8 mouse cellular contexts compared by ENCODE assay signal in genomic region chr4:141558658-141559057, GRCm38 (mm10). TPM values are rescaled to one million over a fixed set of nuclear protein-coding genes. Genes with fewer than 3 reads are reported as not detected.
DNase-seq lines count a peak whose midpoint lies in the region; ATAC-seq lines count a peak whose summit lies in the region.

No protein-coding gene starts in this region.

- no peaks in the 10 kb centered on the region for H3K36me3 ChIP-seq in kidney, embryonic 16.5 days (ENCODE audit: insufficient read depth, low read length)
- H3K36me3 ChIP-seq in heart, embryonic 15.5 days, result no peaks in the 10 kb centered on the region
- no peaks in the 10 kb centered on the region for H3K36me3 ChIP-seq in liver, embryonic 15.5 days (replicated peaks)
- no peaks in the 10 kb centered on the region for H3K36me3 ChIP-seq in neural tube, embryonic 15.5 days

- H3K27ac ChIP-seq in kidney, embryonic 16.5 days (ENCODE audit: low read length), result peak overlapping the region; percentile 96
- peak overlapping the region; percentile 98 for H3K27ac ChIP-seq in heart, embryonic 15.5 days
- H3K27ac ChIP-seq in liver, embryonic 15.5 days (replicated peaks), result peak overlapping the region; percentile 91
- H3K27ac ChIP-seq in neural tube, embryonic 15.5 days (replicated peaks), result peak overlapping the region; percentile 90

- H3K27me3 ChIP-seq in kidney, embryonic 16.5 days (ENCODE audit: insufficient read depth, low read length), result no peaks in the 10 kb centered on the region
- H3K27me3 ChIP-seq in heart, embryonic 15.5 days, result no peaks in the 10 kb centered on the region
- no peaks in the 10 kb centered on the region for H3K27me3 ChIP-seq in liver, embryonic 15.5 days
- H3K27me3 ChIP-seq in neural tube, embryonic 15.5 days (replicated peaks), result no peaks in the 10 kb centered on the region

- H3K4me1 ChIP-seq in kidney, embryonic 16.5 days (ENCODE audit: insufficient read depth, low read length), result peaks cover 15% of the 10 kb centered on the region
- H3K4me1 ChIP-seq in heart, embryonic 15.5 days (replicated peaks), result peaks cover 19% of the 10 kb centered on the region
- H3K4me1 ChIP-seq in liver, embryonic 15.5 days (replicated peaks), result peaks cover 31% of the 10 kb centered on the region
- peaks cover 21% of the 10 kb centered on the region for H3K4me1 ChIP-seq in neural tube, embryonic 15.5 days

- no peak for DNase-seq in kidney, postnatal 14 days
- peak; percentile 36 for DNase-seq in ZHBTc4 (ENCODE audit: low read depth, low spot score)
- no peak for DNase-seq in urinary bladder, postnatal 10 days (ENCODE audit: low spot score)
- no peak for DNase-seq in urinary bladder, postnatal 25 days (ENCODE audit: low spot score)

- H3K9me3 ChIP-seq in kidney, embryonic 16.5 days (ENCODE audit: low read length), result no peaks in the 10 kb centered on the region
- H3K9me3 ChIP-seq in heart, embryonic 15.5 days (replicated peaks), result no peaks in the 10 kb centered on the region
- H3K9me3 ChIP-seq in liver, embryonic 15.5 days (replicated peaks), result no peaks in the 10 kb centered on the region
- H3K9me3 ChIP-seq in neural tube, embryonic 15.5 days (replicated peaks), result no peaks in the 10 kb centered on the region

- peak overlapping the region; percentile 49 for H3K4me3 ChIP-seq in kidney, embryonic 16.5 days (ENCODE audit: low read length)
- peak overlapping the region; percentile 53 for H3K4me3 ChIP-seq in heart, embryonic 15.5 days
- H3K4me3 ChIP-seq in liver, embryonic 15.5 days (replicated peaks), result peak overlapping the region; percentile 59
- peak overlapping the region; percentile 41 for H3K4me3 ChIP-seq in neural tube, embryonic 15.5 days (replicated peaks)

- H3K4me2 ChIP-seq in kidney, embryonic 16.5 days (replicated peaks; ENCODE audit: low read depth, low read length), result peak overlapping the region; percentile 94
- H3K4me2 ChIP-seq in heart, embryonic 15.5 days, result peak overlapping the region; percentile 92
- H3K4me2 ChIP-seq in liver, embryonic 15.5 days, result peak overlapping the region; percentile 94
- peak overlapping the region; percentile 77 for H3K4me2 ChIP-seq in neural tube, embryonic 15.5 days

- H3K9ac ChIP-seq in kidney, embryonic 16.5 days (replicated peaks; ENCODE audit: low read length), result peak overlapping the region; percentile 73
- peak overlapping the region; percentile 59 for H3K9ac ChIP-seq in heart, embryonic 15.5 days
- H3K9ac ChIP-seq in liver, embryonic 15.5 days, result peak overlapping the region; percentile 42; the same call in 1 of the 2 replicates
- peak overlapping the region; percentile 33 for H3K9ac ChIP-seq in neural tube, embryonic 15.5 days (replicated peaks)

- ATAC-seq in kidney, embryonic 16.5 days (ENCODE audit: low FRiP score, low TSS enrichment), result no peak
- ATAC-seq in heart, embryonic 15.5 days (replicated peaks; ENCODE audit: insufficient number of reproducible peaks, insufficient read depth, low FRiP score, low read depth), result no peak
- ATAC-seq in liver, embryonic 15.5 days (ENCODE audit: insufficient read depth), result peak; percentile 37
- peak; percentile 15; the same call in 1 of the 2 replicates for ATAC-seq in neural tube, embryonic 15.5 days (ENCODE audit: low FRiP score)

- 23% methylated on average over 16 of the region's 16 CpGs for WGBS in kidney, embryonic 16.5 days
- WGBS in heart, embryonic 15.5 days, result 12% methylated on average over 16 of the region's 16 CpGs
- 1% methylated on average over 16 of the region's 16 CpGs for WGBS in liver, embryonic 15.5 days (ENCODE audit: insufficient replicate concordance)
- 18% methylated on average over 16 of the region's 16 CpGs for WGBS in neural tube, embryonic 15.5 days

RNA-seq across cellular contexts. Expression of gene Spen, which starts 20.3 kb away (rescaled TPM):
- polyA plus RNA-seq in kidney, embryonic 16.5 days (2015; fragmentation: Nextera tagmentation; extraction: Ambion mirVana), result 9.3 and 10.5 TPM in 2 replicates
- polyA plus RNA-seq in heart, embryonic 15.5 days (2015; fragmentation: Nextera tagmentation; extraction: Ambion mirVana), result 6.3 and 7.5 TPM in 2 replicates
- 4.7 and 5.6 TPM in 2 replicates for polyA plus RNA-seq in liver, embryonic 15.5 days (2015; fragmentation: Nextera tagmentation; extraction: Ambion mirVana)
- 13.4 and 13.7 TPM in 2 replicates for polyA plus RNA-seq in neural tube, embryonic 15.5 days (2015; fragmentation: Nextera tagmentation; extraction: Ambion mirVana)

RNA-seq across cellular contexts. Expression of gene Fblim1, which starts 47.2 kb away (rescaled TPM):
- 76.4 and 85.2 TPM in 2 replicates for polyA plus RNA-seq in kidney, embryonic 16.5 days (2015; fragmentation: Nextera tagmentation; extraction: Ambion mirVana)
- 48.4 and 59.1 TPM in 2 replicates for polyA plus RNA-seq in heart, embryonic 15.5 days (2015; fragmentation: Nextera tagmentation; extraction: Ambion mirVana)
- 1.7 and 1.9 TPM in 2 replicates for polyA plus RNA-seq in liver, embryonic 15.5 days (2015; fragmentation: Nextera tagmentation; extraction: Ambion mirVana)
- polyA plus RNA-seq in neural tube, embryonic 15.5 days (2015; fragmentation: Nextera tagmentation; extraction: Ambion mirVana), result 31.0 and 32.2 TPM in 2 replicates

RNA-seq across cellular contexts. Expression of gene Tmem82, which starts 59.8 kb away (rescaled TPM):
- polyA plus RNA-seq in kidney, embryonic 16.5 days (2015; fragmentation: Nextera tagmentation; extraction: Ambion mirVana), result 4.3 and 5.4 TPM in 2 replicates
- polyA plus RNA-seq in heart, embryonic 15.5 days (2015; fragmentation: Nextera tagmentation; extraction: Ambion mirVana), result 1.0 and 1.2 TPM in 2 replicates
- polyA plus RNA-seq in liver, embryonic 15.5 days (2015; fragmentation: Nextera tagmentation; extraction: Ambion mirVana), result 4.4 and 4.6 TPM in 2 replicates
- polyA plus RNA-seq in neural tube, embryonic 15.5 days (2015; fragmentation: Nextera tagmentation; extraction: Ambion mirVana), result 0.18 and 0.88 TPM in 2 replicates

Comparison
In these comparisons a context has a peak if more than half of its experiments do, and no peak if none do; other contexts are left out.
1. ATAC-seq: peak in liver, embryonic 15.5 days (single experiment) and neural tube, embryonic 15.5 days (single experiment); none in kidney, embryonic 16.5 days (single experiment) and heart, embryonic 15.5 days (single experiment).
2. RNA of gene Fblim1, which starts 47.2 kb away (polyA plus RNA-seq): 76.4 to 85.2 TPM in kidney, embryonic 16.5 days, 48.4 to 59.1 TPM in heart, embryonic 15.5 days and 31.0 to 32.2 TPM in neural tube, embryonic 15.5 days; 1.7 to 1.9 TPM in liver, embryonic 15.5 days; every median in the first group is over 10 times any median in the second.
3. Peak in every context shown above with its lines, with median percentiles within 50 percentile points of each other: H3K27ac ChIP-seq, H3K4me2 ChIP-seq, H3K4me3 ChIP-seq and H3K9ac ChIP-seq.